Mouse (Mus musculus) layer of hippocampus, adult 2 months (tissue): ENCODE results near the gene Dscaml1. TPM values are rescaled to one million over a fixed set of nuclear protein-coding genes. Genes with fewer than 3 reads are reported as not detected.

ENCODE experiments used
- DNase-seq, 2 experiments: peaks; one replicate each; pipeline ENCODE4 v3.0.0; 2022; ENCODE audit warnings: low spot score in 2 of 2
- H3K27ac ChIP-seq: fragments of 200-600 bp; 2 replicates; pipeline ENCODE4 v1.8.1; 2022
- H3K4me3 ChIP-seq: fragments of 200-600 bp; 2 replicates; pipeline ENCODE4 v1.8.1; 2022; ENCODE audit warnings: mild to moderate bottlenecking
- CTCF ChIP-seq: fragments of 200-600 bp; conservative IDR thresholded peaks from 2 replicates; pipeline ENCODE4 v1.8.1; 2022; ENCODE audit warnings: antibody characterized with exemption, mild to moderate bottlenecking, moderate library complexity
- total RNA-seq, 2 experiments: library from RNA; stranded (reverse); gene quantifications; 2 replicates each; pipeline ENCODE4 v1.2.3; 2021

Gene Dscaml1
- total RNA-seq, 2 experiments from 2014 or later: 95.8 to 102 TPM

- no peak for DNase-seq
- H3K4me3 ChIP-seq: no peak overlapping the region
- H3K27ac ChIP-seq: no peak overlapping the region; the same call in 1 of the 2 replicates
- peak; percentile 33; the same call in 1 of the 2 replicates for TF ChIP-seq CTCF
These were observed 267.8 kb downstream of the Dscaml1 start for GRCm38 (mm10) chr9:45694256-45694655.

- DNase-seq: no peak
- H3K27ac ChIP-seq: no peak overlapping the region
- no peak for TF ChIP-seq CTCF
- H3K4me3 ChIP-seq: no peak overlapping the region
These were observed 272.7 kb downstream of the Dscaml1 start for GRCm38 (mm10) chr9:45699171-45699570.

- Histone ChIP-seq H3K4me3 (no peak overlapping the region), H3K27ac (peak overlapping the region; percentile 65; the same call in 1 of the 2 replicates)
- peak; percentile 29; the same call in 1 of the 2 replicates for TF ChIP-seq CTCF
- DNase-seq: no peak
These were observed 276.8 kb downstream of the Dscaml1 start for GRCm38 (mm10) chr9:45703236-45703635.

GRCm38 (mm10) chr9:45704441-45704840 is 278.0 kb downstream of the Dscaml1 start:
- no peak for DNase-seq
- TF ChIP-seq CTCF: no peak
- Histone ChIP-seq H3K27ac (peak overlapping the region; percentile 65; the same call in 1 of the 2 replicates), H3K4me3 (no peak overlapping the region)

- H3K4me3 ChIP-seq: no peak overlapping the region
- no peak for TF ChIP-seq CTCF
- H3K27ac ChIP-seq: no peak overlapping the region
- no peak for DNase-seq
These were observed 283.9 kb downstream of the Dscaml1 start for GRCm38 (mm10) chr9:45710300-45710699.

- Histone ChIP-seq H3K27ac (no peak overlapping the region), H3K4me3 (no peak overlapping the region)
- TF ChIP-seq CTCF: no peak
- DNase-seq: no peak
These were observed 289.0 kb downstream of the Dscaml1 start for GRCm38 (mm10) chr9:45715387-45715786.

GRCm38 (mm10) chr9:45719997-45720396 is 293.6 kb downstream of the Dscaml1 start:
- TF ChIP-seq CTCF: no peak

GRCm38 (mm10) chr9:45731851-45732250 is 305.4 kb downstream of the Dscaml1 start:
- no peak for DNase-seq
- Histone ChIP-seq H3K27ac (no peak overlapping the region), H3K4me3 (no peak overlapping the region)
- TF ChIP-seq CTCF: no peak

More at GRCm38 (mm10) chr9:45719997-45720396, 293.6 kb downstream of the Dscaml1 start:
- H3K4me3 ChIP-seq: no peak overlapping the region
- no peak overlapping the region for H3K27ac ChIP-seq
- no peak for DNase-seq

- H3K4me3 ChIP-seq: no peak overlapping the region
- DNase-seq: no peak
- no peak for TF ChIP-seq CTCF
- H3K27ac ChIP-seq: no peak overlapping the region; the same call in 1 of the 2 replicates
These were observed 306.8 kb downstream of the Dscaml1 start for GRCm38 (mm10) chr9:45733246-45733645.

- H3K27ac ChIP-seq: peak overlapping the region; percentile 86
- H3K4me3 ChIP-seq: no peak overlapping the region
- no peak for TF ChIP-seq CTCF
- DNase-seq: peak; percentile 31 to 45
These were observed 312.7 kb downstream of the Dscaml1 start for GRCm38 (mm10) chr9:45739001-45739701.

GRCm38 (mm10) chr9:45739702-45740583 is 313.5 kb downstream of the Dscaml1 start:
- peak in 1 of 2 experiments; percentile 25 for DNase-seq
- Histone ChIP-seq H3K27ac (peak overlapping the region; percentile 86), H3K4me3 (no peak overlapping the region)
- TF ChIP-seq CTCF: no peak

- Histone ChIP-seq H3K4me3 (no peak overlapping the region), H3K27ac (peak overlapping the region; percentile 86)
- DNase-seq: no peak
- peak; percentile 65 for TF ChIP-seq CTCF
These were observed 314.2 kb downstream of the Dscaml1 start for GRCm38 (mm10) chr9:45740584-45740980.

GRCm38 (mm10) chr9:45745451-45745850 is 319.0 kb downstream of the Dscaml1 start:
- no peak for DNase-seq
- peak overlapping the region; percentile 61 for H3K27ac ChIP-seq
- H3K4me3 ChIP-seq: no peak overlapping the region
- TF ChIP-seq CTCF: no peak

GRCm38 (mm10) chr9:45749917-45750316 is 323.5 kb downstream of the Dscaml1 start:
- Histone ChIP-seq H3K4me3 (no peak overlapping the region), H3K27ac (peak overlapping the region; percentile 23; the same call in 1 of the 2 replicates)
- DNase-seq: no peak
- no peak for TF ChIP-seq CTCF
